Mouse (Mus musculus): Measurements from ENCODE around the gene Sv2b.
"Not testable (repeated sequence)": the region's sequence is repeated elsewhere in the genome, so short reads cannot be mapped to it uniquely, and the experiment has no call there.

Gene Sv2b

DNA sequence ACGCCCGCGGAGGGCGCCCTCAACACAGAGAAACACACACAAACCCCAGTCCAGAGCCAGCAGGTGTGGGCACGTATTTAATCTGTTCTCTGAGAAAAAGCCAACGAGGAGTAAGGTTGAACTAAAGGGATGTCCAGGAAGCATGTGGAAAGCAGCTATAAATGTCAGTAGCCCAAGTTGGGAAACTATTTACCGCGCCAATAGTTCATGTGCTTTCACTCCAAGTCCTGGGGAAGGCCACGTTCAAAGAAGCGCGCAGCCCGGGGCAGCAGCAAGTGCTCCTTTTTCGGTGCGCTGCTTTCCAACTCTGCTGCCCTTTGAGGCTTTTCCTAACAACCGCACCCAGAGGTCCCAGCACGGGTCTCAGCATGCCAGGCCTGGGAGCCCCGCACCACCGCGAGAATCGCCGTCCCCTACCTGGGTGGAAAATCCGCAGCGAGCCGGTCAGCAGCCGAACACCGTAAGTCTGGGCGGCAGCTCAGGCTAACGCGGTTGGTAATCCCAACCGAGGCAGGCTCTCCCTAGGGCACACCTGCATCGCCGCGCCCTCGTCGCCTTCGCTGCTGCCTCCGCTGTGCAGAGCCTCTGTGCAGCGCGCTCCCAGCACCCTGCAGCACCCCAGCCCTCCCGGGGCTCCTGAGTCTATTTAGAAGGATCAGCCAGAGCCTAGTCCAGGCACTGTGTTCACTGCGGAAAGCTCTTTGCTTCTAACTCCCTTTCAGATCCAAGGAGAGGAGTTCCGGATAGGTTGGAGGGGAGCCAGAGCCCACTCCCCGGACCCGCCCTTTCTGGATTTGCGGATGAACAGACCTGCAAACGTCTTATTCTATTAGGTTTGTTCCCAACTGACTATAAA, at the start of gene Sv2b:
Gene Sv2b (minus strand): TSS at position 806 of the 856 bp plus-strand sequence.
- DNase-seq (ENCODE audit: low read depth, low spot score), result no peak

GRCm38 (mm10) chr7:75358284-75358851, 49.3 kb upstream of the Sv2b start:
- DNase-seq (ENCODE audit: low read depth, low spot score), result no peak

GRCm38 (mm10) chr7:75355521-75355920, 46.5 kb upstream of the Sv2b start:
- no peak for DNase-seq (ENCODE audit: low read depth, low spot score)

GRCm38 (mm10) chr7:75352777-75353374, 43.8 kb upstream of the Sv2b start:
- no peak for DNase-seq (ENCODE audit: low read depth, low spot score)

GRCm38 (mm10) chr7:75350172-75350571, 41.1 kb upstream of the Sv2b start:
- no peak for DNase-seq (ENCODE audit: low read depth, low spot score)

GRCm38 (mm10) chr7:75332311-75332710, 23.2 kb upstream of the Sv2b start:
- peak; percentile 50 for DNase-seq (ENCODE audit: low read depth, low spot score)

- peak; percentile 24 for DNase-seq (ENCODE audit: low read depth, low spot score)
Observed at GRCm38 (mm10) chr7:75329740-75330142, 20.7 kb upstream of the Sv2b start.

GRCm38 (mm10) chr7:75328721-75329362, 19.8 kb upstream of the Sv2b start:
- DNase-seq (ENCODE audit: low read depth, low spot score), result peak; percentile 67

- DNase-seq (ENCODE audit: low read depth, low spot score), result no peak
Observed at GRCm38 (mm10) chr7:75325273-75325672, 16.2 kb upstream of the Sv2b start.

- DNase-seq (ENCODE audit: low read depth, low spot score), result not testable (repeated sequence)
Observed at GRCm38 (mm10) chr7:75322742-75323141, 13.7 kb upstream of the Sv2b start.

DNA sequence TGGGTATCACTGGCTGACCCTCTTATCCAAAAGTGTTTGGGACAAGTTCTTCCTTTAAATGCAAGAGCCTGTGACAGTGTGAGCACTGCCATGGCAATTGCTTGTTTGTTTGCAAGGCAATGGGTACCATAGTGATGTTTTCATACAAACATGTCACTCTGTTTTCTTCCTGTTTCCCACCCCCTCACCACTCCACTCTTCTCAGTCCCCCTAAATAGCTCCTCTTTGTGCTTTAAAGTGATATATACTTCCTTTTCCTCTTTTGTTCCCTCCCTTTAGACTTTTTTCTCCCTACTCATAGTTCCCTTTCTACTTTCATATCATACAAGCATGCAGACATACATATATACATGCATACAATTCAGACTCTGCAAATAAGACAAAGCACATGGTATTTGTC, 10.9 kb upstream of the Sv2b start:
- DNase-seq (ENCODE audit: low read depth, low spot score), result no peak

DNA sequence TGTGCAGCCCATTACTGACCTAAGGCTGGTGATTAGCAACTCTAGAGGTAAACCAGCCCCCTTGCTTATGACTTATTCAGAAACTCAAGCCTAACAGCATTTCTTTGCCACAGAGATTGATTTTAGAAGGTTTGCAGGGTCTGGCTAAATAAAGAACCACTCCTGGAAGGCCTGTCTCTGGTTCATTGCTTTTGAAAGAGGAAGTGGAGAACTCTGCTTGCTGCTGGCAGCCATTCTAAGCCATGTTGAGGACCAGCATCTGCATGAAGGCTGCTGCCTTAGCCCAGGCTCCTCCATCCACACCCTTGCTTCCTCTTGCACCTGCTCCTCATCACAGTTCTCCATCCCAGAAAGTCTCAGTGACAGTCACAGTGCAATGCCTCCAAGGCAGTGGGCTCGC, 9.3 kb upstream of the Sv2b start:
- no peak for DNase-seq (ENCODE audit: low read depth, low spot score)

GRCm38 (mm10) chr7:75314873-75315272, 5.8 kb upstream of the Sv2b start:
- no peak for DNase-seq (ENCODE audit: low read depth, low spot score)

DNA sequence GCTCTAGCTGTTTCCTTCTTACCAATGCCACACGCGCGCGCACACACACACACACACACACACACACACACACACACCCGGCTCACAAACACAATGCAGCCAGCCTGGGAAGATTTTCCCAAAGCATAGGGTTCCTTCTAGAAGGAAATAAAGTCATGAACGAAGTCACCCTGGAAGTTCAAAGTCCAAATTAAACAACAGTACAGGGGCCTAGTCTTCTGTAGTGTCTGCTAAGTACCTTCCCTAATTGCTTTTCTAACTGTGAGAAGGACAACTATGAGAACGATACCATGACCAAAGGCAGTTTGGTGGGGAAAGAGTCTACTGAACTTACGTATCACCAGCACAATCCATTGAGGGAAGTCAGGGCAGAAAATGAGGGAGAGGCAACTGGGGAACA, 508 bp upstream of the Sv2b start:
- no peak for DNase-seq (ENCODE audit: low read depth, low spot score)

DNA sequence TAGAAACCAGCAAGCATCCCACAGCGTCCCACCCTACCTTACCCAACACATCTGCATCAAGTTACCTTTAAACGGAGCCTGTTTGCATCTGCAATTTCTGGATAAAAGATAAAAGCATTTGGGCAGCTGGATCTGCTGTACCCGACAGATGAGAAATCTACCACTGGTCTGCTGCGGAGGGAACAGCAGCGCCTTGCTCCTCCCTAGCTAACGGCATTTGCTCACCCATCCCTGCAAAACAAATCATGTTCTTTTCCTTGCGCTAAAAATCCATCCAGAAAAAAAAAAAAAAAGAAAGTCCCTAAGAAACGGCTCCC, 964 bp downstream of the Sv2b start:
- peak; percentile 55 for DNase-seq (ENCODE audit: low read depth, low spot score)

DNA sequence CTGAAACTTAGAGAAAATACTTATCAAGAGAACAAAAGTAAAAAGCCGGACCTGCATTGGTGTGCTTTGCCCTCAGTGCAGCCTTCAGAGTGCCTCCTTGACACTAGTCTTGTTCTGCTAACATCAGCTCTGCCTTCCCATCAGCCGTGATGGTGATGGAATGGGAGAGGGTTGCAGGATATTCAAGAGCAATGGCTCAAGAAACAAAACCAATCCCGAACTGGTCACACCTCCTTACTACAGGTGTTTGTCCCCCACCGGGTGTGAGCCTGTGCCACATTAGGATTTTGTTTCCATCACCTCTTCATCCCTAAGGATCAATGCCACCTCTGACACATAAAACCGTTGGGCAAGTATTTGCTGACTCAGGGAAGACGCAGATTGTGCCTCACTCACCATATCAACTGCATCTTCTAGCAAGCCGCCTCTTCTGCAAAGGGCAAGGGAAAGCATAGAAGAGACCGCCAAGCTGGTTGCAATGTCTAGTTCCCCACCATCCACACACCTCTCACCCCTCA, 1.4 kb downstream of the Sv2b start:
- no peak for DNase-seq (ENCODE audit: low read depth, low spot score)

DNA sequence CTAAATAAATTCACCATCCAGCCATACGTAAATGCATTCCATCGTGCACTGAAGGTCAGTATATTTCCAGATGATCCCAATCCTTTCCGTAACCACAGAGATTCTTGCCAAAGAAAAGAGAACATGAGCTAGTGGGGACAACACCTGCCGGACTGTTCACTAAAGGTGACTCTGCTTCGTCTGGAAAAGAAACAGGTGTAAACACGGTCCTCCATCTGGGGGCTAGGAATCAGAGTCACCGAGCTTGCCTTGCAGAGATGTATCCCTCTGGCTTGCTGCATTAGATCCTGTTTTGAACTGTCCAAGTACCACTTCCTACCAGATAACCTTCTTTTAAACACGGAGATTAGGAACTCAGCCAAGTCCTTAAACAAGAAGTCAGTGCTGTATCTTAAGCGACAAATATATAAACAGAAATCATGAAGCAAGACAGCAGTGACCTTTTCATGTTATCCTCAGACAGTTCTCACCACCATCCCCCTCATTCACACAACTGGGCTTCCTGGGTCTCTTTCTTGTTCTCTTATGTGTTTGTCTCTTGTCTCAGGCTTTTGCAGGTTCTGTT, 3.1 kb downstream of the Sv2b start:
- no peak for DNase-seq (ENCODE audit: low read depth, low spot score)

DNA sequence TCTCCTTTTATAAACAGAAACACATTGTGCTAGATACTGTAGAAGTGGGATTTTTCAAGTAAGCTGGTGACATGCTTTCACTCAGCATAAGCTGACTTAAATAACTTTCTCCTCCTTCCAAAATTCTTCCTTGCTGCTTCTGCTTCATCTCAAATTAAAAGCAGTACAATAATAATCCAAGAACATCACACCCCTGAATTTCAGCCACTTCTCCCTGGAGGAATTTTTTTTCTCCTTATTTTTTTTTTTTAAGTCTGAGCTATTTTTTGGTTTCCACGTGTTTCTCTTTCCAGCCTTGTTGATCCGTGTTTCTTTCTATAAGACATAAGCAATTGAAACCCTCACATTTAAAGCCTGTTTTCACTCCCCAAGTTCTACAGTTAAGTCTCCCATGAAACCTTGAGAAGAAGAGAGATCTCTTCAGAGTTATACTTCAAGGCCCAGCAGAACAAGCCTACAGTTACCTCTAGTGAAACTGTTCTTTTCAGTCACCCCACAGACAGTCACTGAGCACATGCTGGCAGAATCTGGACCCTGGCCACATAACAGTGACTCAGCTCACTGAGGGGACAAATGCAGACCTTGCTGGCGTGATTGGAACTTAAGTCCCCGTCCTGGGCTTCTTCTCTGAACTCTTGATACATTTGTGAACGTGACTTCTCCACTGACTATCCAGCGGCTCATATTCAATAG, 6.4 kb downstream of the Sv2b start:
- peak; percentile 80 for DNase-seq (ENCODE audit: low read depth, low spot score)

- DNase-seq (ENCODE audit: low read depth, low spot score), result no peak
Observed at GRCm38 (mm10) chr7:75299245-75299644, 9.8 kb downstream of the Sv2b start.

GRCm38 (mm10) chr7:75296688-75297119, 12.4 kb downstream of the Sv2b start:
- no peak for DNase-seq (ENCODE audit: low read depth, low spot score)

DNA sequence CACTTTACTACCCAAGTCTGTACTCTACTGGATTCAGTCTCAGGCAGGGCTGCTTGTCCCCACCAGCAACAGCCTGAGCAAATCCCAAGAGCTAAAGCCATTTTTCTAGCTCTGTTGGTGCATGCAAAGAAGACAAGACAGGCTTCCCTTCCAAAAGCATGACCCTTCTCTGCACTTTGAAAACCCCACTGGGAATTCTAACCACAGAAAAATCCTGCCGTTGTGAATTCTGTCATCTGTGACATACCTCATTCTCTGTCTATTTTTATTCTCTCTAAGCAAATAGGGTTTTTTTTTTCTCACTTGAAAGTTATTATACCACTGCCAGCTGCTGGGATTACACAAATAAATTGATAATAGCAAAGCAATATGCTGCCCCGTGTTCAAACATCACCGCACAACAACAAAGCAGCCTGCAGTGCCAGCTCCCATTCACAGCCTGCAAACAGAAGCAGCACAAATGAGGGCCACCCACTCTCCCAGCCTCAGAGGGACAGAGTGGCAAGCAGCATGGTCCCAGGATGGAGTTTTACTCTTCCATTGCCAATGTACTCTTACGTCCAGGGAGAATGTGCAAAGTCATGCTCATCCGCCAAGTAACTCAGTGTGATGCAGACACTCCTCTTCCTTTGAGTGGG, 13.7 kb downstream of the Sv2b start:
- no peak for DNase-seq (ENCODE audit: low read depth, low spot score)

Measured in telencephalon, adult 2 months (tissue).